9 mouse cellular contexts compared by ENCODE assay signal in genomic region chr13:68998918-68999801, GRCm38 (mm10). TPM values are rescaled to one million over a fixed set of nuclear protein-coding genes. Genes with fewer than 3 reads are reported as not detected.
A peak's percentile ranks its signal among the peaks of the same experiment; 100 is the strongest.
DNase-seq lines count a peak whose midpoint lies in the region; ATAC-seq lines count a peak whose summit lies in the region.
"Had no signal": no experiment of that assay in that cellular context is flagged by ENCODE, and none has a peak within 500 bp of the region (broad histone marks: within the 10 kb centered on the region; RNA-seq: fewer than 3 reads in every experiment).

Adcy2 (minus strand) TSS chr13:68999541.

- WGBS in embryonic facial prominence, embryonic 14.5 days, result 0% methylated on average over 28 of the region's 106 CpGs
- WGBS in heart, embryonic 14.5 days, result 0% methylated on average over 65 of the region's 106 CpGs
- 1% methylated on average over 43 of the region's 106 CpGs for WGBS in lung, embryonic 16.5 days

- H3K4me1 ChIP-seq in embryonic facial prominence, embryonic 14.5 days (ENCODE audit: control insufficient read depth, insufficient read depth, low read length), result peaks cover 8% of the 10 kb centered on the region
- peaks cover 3 to 5% of the 10 kb centered on the region in 2 experiments; a peak in 2 of 4 replicates for H3K4me1 ChIP-seq in heart, embryonic 14.5 days (ENCODE audit: control insufficient read depth in 2 of 2, insufficient read depth in 2 of 2, low read length in 2 of 2)
- no peaks in the 10 kb centered on the region; the same call in 1 of the 2 replicates for H3K4me1 ChIP-seq in lung, embryonic 16.5 days (replicated peaks; ENCODE audit: control insufficient read depth, insufficient read depth, low read length)

- H3K9me3 ChIP-seq in embryonic facial prominence, embryonic 14.5 days (ENCODE audit: control insufficient read depth, low read length), result no peaks in the 10 kb centered on the region
- H3K9me3 ChIP-seq in heart, embryonic 14.5 days (ENCODE audit: control insufficient read depth, low read length), result no peaks in the 10 kb centered on the region
- no peaks in the 10 kb centered on the region for H3K9me3 ChIP-seq in lung, embryonic 16.5 days (ENCODE audit: control insufficient read depth, low read length)

- peak within 1 kb of the TSS; percentile 63 for H3K27ac ChIP-seq in embryonic facial prominence, embryonic 14.5 days (replicated peaks; ENCODE audit: low read depth, low read length)
- H3K27ac ChIP-seq in heart, embryonic 14.5 days (replicated peaks in 1 of 2; ENCODE audit: control insufficient read depth in 1 of 2, insufficient read depth in 1 of 2, low read depth in 2 of 2, low read length in 2 of 2), result no peak within 1 kb of the TSS
- H3K27ac ChIP-seq in lung, embryonic 16.5 days (ENCODE audit: low read length), result peak within 1 kb of the TSS; percentile 88

- peak; percentile 53 to 73 for DNase-seq in left cerebral cortex, adult 18-20 months (ENCODE audit: low spot score in 2 of 2)
- DNase-seq in left cerebral cortex, adult 11 months (ENCODE audit: low spot score), result no peak
- DNase-seq in embryonic facial prominence, embryonic 14.5 days (ENCODE audit: low spot score), result peak; percentile 88
- DNase-seq in layer of hippocampus, adult 9-11 months, result peak; percentile 64
- peak; percentile 60 to 66 for DNase-seq in right cerebral cortex, adult 2 months (ENCODE audit: low spot score in 2 of 2)
- DNase-seq in thymus, postnatal 14 days, result no peak

- peak within 1 kb of the TSS; percentile 76 for H3K9ac ChIP-seq in embryonic facial prominence, embryonic 14.5 days (ENCODE audit: low read depth, low read length)
- peak within 1 kb of the TSS; percentile 71 for H3K9ac ChIP-seq in heart, embryonic 14.5 days (ENCODE audit: low read length)
- H3K9ac ChIP-seq in lung, embryonic 16.5 days (ENCODE audit: low read length), result peak within 1 kb of the TSS; percentile 84

- ATAC-seq in embryonic facial prominence, embryonic 14.5 days (ENCODE audit: low read depth), result peak; percentile 93
- ATAC-seq in heart, embryonic 14.5 days (ENCODE audit: insufficient number of reproducible peaks, insufficient read depth, low FRiP score, low read depth), result peak; percentile 91
- ATAC-seq in lung, embryonic 16.5 days (ENCODE audit: low read depth), result peak; percentile 95

- peaks cover 4% of the 10 kb centered on the region; the same call in 1 of the 2 replicates for H3K27me3 ChIP-seq in embryonic facial prominence, embryonic 14.5 days (replicated peaks; ENCODE audit: control insufficient read depth, insufficient read depth, low read length)
- peaks cover 48% of the 10 kb centered on the region for H3K27me3 ChIP-seq in heart, embryonic 14.5 days (ENCODE audit: control insufficient read depth, insufficient read depth, low read length)
- peaks cover 12% of the 10 kb centered on the region for H3K27me3 ChIP-seq in lung, embryonic 16.5 days (ENCODE audit: control insufficient read depth, insufficient read depth, low read depth, low read length)

- peak within 1 kb of the TSS; percentile 66 for H3K4me3 ChIP-seq in embryonic facial prominence, embryonic 14.5 days (ENCODE audit: low read depth, low read length)
- H3K4me3 ChIP-seq in heart, embryonic 14.5 days (ENCODE audit: control insufficient read depth in 1 of 2, insufficient read depth in 1 of 2, low read depth in 1 of 2, low read length in 2 of 2), result peak within 1 kb of the TSS; percentile 54 to 61
- peak within 1 kb of the TSS; percentile 73 for H3K4me3 ChIP-seq in lung, embryonic 16.5 days (ENCODE audit: low read length)
- H3K4me3 ChIP-seq: myocyte had no signal

- H3K4me2 ChIP-seq in embryonic facial prominence, embryonic 14.5 days (ENCODE audit: low read depth, low read length), result peak within 1 kb of the TSS; percentile 91
- H3K4me2 ChIP-seq in heart, embryonic 14.5 days (ENCODE audit: low read length), result peak within 1 kb of the TSS; percentile 95
- peak within 1 kb of the TSS; percentile 74 for H3K4me2 ChIP-seq in lung, embryonic 16.5 days (ENCODE audit: low read depth, low read length)

- no peaks in the 10 kb centered on the region for H3K36me3 ChIP-seq in embryonic facial prominence, embryonic 14.5 days (ENCODE audit: control insufficient read depth, insufficient read depth, low read length)
- H3K36me3 ChIP-seq in heart, embryonic 14.5 days (ENCODE audit: control insufficient read depth, insufficient read depth, low read length), result no peaks in the 10 kb centered on the region
- no peaks in the 10 kb centered on the region for H3K36me3 ChIP-seq in lung, embryonic 16.5 days (ENCODE audit: control insufficient read depth, insufficient read depth, low read length)

RNA-seq across cellular contexts. Expression of gene Adcy2, which starts in this region (rescaled TPM):
- total RNA-seq in left cerebral cortex, adult 18-20 months (2021), result 100 to 1,000 TPM in 1 of 2 experiments, 10 to 100 TPM in 1; 82.1 to 127 TPM
- 9.1 and 11.2 TPM in 2 replicates for polyA plus RNA-seq in embryonic facial prominence, embryonic 14.5 days (2014; fragmentation: Nextera tagmentation; extraction: Ambion mirVana)
- 0.71 and 0.89 TPM in 2 replicates for polyA plus RNA-seq in heart, embryonic 14.5 days (2014; fragmentation: Nextera tagmentation; extraction: Ambion mirVana)
- 9.1 and 12.2 TPM in 2 replicates for polyA plus RNA-seq in lung, embryonic 16.5 days (2015; fragmentation: Nextera tagmentation; extraction: Ambion mirVana)
- polyA plus RNA-seq: myocyte had no signal

Comparison
In these comparisons a context has a peak if more than half of its experiments do, and no peak if none do; other contexts are left out.
1. DNase-seq: peak in left cerebral cortex, adult 18-20 months (2 of 2), embryonic facial prominence, embryonic 14.5 days (single experiment), layer of hippocampus, adult 9-11 months (single experiment) and right cerebral cortex, adult 2 months (2 of 2); none in left cerebral cortex, adult 11 months (single experiment) and thymus, postnatal 14 days (single experiment).
2. Peak in ATAC-seq, H3K4me3 ChIP-seq, H3K9ac ChIP-seq and H3K4me2 ChIP-seq in heart, embryonic 14.5 days; RNA of the gene not detected or under 1 TPM.
3. H3K27ac ChIP-seq: peak in embryonic facial prominence, embryonic 14.5 days (single experiment) and lung, embryonic 16.5 days (single experiment); none in heart, embryonic 14.5 days (0 of 2).
4. Peak in every context shown above with its lines, with median percentiles within 50 percentile points of each other: ATAC-seq, H3K4me2 ChIP-seq, H3K4me3 ChIP-seq and H3K9ac ChIP-seq.